Mouse (Mus musculus): ENCODE results near the gene Pum1. TPM values are rescaled to one million over a fixed set of nuclear protein-coding genes. Genes with fewer than 3 reads are reported as not detected.
A peak's percentile ranks its signal among the peaks of the same experiment; 100 is the strongest.

Gene Pum1
- polyA plus RNA-seq, 1 experiment from 2014 or later: 16.7 TPM

DNA sequence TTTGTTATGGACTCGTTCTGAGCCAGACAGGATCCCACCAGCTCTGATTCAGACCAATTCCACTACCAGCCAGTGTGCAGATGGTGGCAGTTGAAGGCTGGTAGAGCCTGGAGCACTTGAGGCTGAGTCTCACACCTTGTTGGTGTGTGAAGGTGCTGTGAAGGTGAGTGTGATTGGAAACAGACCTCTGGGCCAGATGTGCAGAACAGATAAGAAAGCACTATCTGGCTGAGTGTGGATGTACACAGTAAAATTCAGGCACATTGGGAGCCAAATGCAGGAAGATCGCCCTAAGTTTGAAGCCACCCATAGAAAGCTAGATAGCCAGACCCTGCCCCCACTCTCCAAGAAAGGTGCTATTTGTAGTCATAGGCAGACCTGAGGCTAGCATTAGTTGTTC, 103.3 kb downstream of the Pum1 start:
- DNase-seq: no peak
- Histone ChIP-seq H3K27ac (ENCODE audit: low read depth) (no peak overlapping the region), H3K36me3 (replicated peaks; ENCODE audit: insufficient read depth, low read length) (peaks cover 87% of the 10 kb centered on the region), H3K4me2 (ENCODE audit: low read depth, low read length) (no peak overlapping the region), H3K9me3 (ENCODE audit: low read length) (no peaks in the 10 kb centered on the region), H3K4me1 (ENCODE audit: insufficient read depth) (no peaks in the 10 kb centered on the region), H3K27me3 (ENCODE audit: insufficient read depth, low read length) (no peaks in the 10 kb centered on the region), H3K9ac (replicated peaks) (no peak overlapping the region), H3K4me3 (ENCODE audit: low read depth, low read length) (no peak overlapping the region)
- TF ChIP-seq EP300 (IDR thresholded peaks at IDR 0.05; ENCODE audit: low read depth): no peak
- TF ChIP-seq CTCF (IDR thresholded peaks at IDR 0.05; ENCODE audit: low read depth): no peak
- ATAC-seq: no peak
- 96% methylated on average over 1 of the region's 2 CpGs for WGBS (ENCODE audit: insufficient replicate concordance)

DNA sequence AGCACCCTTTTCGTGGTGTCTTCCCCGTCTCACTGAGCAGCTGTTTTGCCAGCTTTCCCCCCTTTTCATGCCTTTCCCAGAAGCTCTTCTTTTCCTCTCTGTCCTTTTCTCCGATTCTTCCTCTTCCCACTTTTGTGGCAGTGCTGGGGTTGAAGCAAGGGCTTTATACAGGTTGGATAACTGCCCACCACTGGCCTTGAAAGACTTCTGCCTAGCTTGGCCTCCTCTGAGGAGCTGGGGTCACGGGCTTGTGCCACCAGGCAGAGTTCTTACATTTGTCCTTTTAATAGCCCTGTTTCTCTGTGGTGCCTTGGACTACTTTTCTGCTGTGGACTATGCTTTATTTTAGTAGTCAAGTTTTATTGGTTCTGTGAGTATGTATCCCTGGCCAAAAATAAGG, 103.8 kb downstream of the Pum1 start:
- no peak overlapping the region for H3K4me2 ChIP-seq (ENCODE audit: low read depth, low read length)
- no peak for DNase-seq
- no peak for ATAC-seq
- no peak overlapping the region for H3K27ac ChIP-seq (ENCODE audit: low read depth)
- no peak overlapping the region for H3K4me3 ChIP-seq (ENCODE audit: low read depth, low read length)
- peaks cover 89% of the 10 kb centered on the region for H3K36me3 ChIP-seq (replicated peaks; ENCODE audit: insufficient read depth, low read length)
- WGBS (ENCODE audit: insufficient replicate concordance): 85% methylated on average over 4 of the region's 4 CpGs
- TF ChIP-seq EP300 (IDR thresholded peaks at IDR 0.05; ENCODE audit: low read depth): no peak
- TF ChIP-seq CTCF (IDR thresholded peaks at IDR 0.05; ENCODE audit: low read depth): no peak
- no peaks in the 10 kb centered on the region for H3K9me3 ChIP-seq (ENCODE audit: low read length)
- H3K9ac ChIP-seq (replicated peaks): no peak overlapping the region
- no peaks in the 10 kb centered on the region for H3K27me3 ChIP-seq (ENCODE audit: insufficient read depth, low read length)
- no peaks in the 10 kb centered on the region for H3K4me1 ChIP-seq (ENCODE audit: insufficient read depth)

GRCm38 (mm10) chr4:130773899-130774298, 110.8 kb downstream of the Pum1 start:
- DNase-seq (no peak), ATAC-seq (no peak)
- no peak overlapping the region for H3K4me2 ChIP-seq (ENCODE audit: low read depth, low read length)
- H3K9me3 ChIP-seq (ENCODE audit: low read length): no peaks in the 10 kb centered on the region
- H3K27me3 ChIP-seq (ENCODE audit: insufficient read depth, low read length): no peaks in the 10 kb centered on the region
- H3K9ac ChIP-seq (replicated peaks): no peak overlapping the region
- WGBS (ENCODE audit: insufficient replicate concordance): 86% methylated on average over 4 of the region's 4 CpGs
- no peak overlapping the region for H3K27ac ChIP-seq (ENCODE audit: low read depth)
- H3K4me1 ChIP-seq (ENCODE audit: insufficient read depth): no peaks in the 10 kb centered on the region
- peaks cover 84% of the 10 kb centered on the region for H3K36me3 ChIP-seq (replicated peaks; ENCODE audit: insufficient read depth, low read length)
- no peak for TF ChIP-seq CTCF (IDR thresholded peaks at IDR 0.05; ENCODE audit: low read depth)
- TF ChIP-seq EP300 (IDR thresholded peaks at IDR 0.05; ENCODE audit: low read depth): no peak
- H3K4me3 ChIP-seq (ENCODE audit: low read depth, low read length): no peak overlapping the region

DNA sequence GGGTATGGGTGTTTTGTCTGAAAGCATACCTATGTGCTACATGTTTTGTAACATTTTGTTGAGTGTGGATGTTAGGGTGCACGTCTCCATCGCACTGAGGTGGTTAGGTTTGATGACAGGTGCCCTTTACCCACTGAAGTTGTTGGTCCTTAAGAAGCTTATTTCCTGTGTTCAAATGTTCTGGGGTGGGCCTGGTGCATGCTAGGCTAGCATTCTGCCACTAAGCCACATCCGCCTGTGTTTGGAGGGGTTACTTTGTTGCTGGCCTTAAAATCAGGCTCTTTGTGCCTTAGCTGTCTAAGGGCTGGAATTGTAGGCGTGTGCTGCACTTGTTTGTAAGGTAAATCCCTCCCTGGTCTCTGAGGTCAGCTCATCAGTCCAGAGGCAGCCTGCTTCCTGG, 111.7 kb downstream of the Pum1 start:
- Histone ChIP-seq H3K27ac (ENCODE audit: low read depth) (no peak overlapping the region), H3K4me2 (ENCODE audit: low read depth, low read length) (no peak overlapping the region), H3K27me3 (ENCODE audit: insufficient read depth, low read length) (no peaks in the 10 kb centered on the region), H3K9ac (replicated peaks) (no peak overlapping the region), H3K36me3 (replicated peaks; ENCODE audit: insufficient read depth, low read length) (peaks cover 84% of the 10 kb centered on the region), H3K9me3 (ENCODE audit: low read length) (no peaks in the 10 kb centered on the region), H3K4me1 (ENCODE audit: insufficient read depth) (no peaks in the 10 kb centered on the region), H3K4me3 (ENCODE audit: low read depth, low read length) (no peak overlapping the region)
- 92% methylated on average over 4 of the region's 4 CpGs for WGBS (ENCODE audit: insufficient replicate concordance)
- no peak for DNase-seq
- no peak for ATAC-seq
- no peak for TF ChIP-seq EP300 (IDR thresholded peaks at IDR 0.05; ENCODE audit: low read depth)
- no peak for TF ChIP-seq CTCF (IDR thresholded peaks at IDR 0.05; ENCODE audit: low read depth)

DNA sequence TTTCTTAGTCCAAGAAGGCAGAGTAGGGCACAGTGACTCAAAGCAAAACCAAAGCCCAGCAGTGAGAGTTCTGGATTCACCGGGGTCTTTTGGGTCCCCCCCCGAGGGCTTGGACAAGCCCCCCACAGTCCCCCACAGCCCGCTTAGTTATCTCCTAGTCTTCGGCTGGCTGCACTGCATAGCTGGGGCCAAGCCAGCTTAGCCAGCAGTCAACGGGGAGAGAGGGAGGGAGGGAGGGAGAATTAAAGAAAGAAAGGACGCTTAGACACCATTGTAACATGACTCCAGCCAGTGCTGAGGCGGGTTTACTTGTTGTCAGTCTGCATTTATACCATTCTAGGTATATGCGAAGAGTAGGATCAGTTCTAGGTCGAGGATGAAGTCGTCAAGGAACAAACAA, 114.5 kb downstream of the Pum1 start:
- ATAC-seq: no peak
- Histone ChIP-seq H3K9me3 (ENCODE audit: low read length) (no peaks in the 10 kb centered on the region), H3K9ac (replicated peaks) (no peak overlapping the region), H3K27me3 (ENCODE audit: insufficient read depth, low read length) (no peaks in the 10 kb centered on the region), H3K36me3 (replicated peaks; ENCODE audit: insufficient read depth, low read length) (peaks cover 84% of the 10 kb centered on the region), H3K27ac (ENCODE audit: low read depth) (no peak overlapping the region), H3K4me2 (ENCODE audit: low read depth, low read length) (no peak overlapping the region), H3K4me1 (ENCODE audit: insufficient read depth) (no peaks in the 10 kb centered on the region), H3K4me3 (ENCODE audit: low read depth, low read length) (no peak overlapping the region)
- TF ChIP-seq CTCF (IDR thresholded peaks at IDR 0.05; ENCODE audit: low read depth): no peak
- TF ChIP-seq EP300 (IDR thresholded peaks at IDR 0.05; ENCODE audit: low read depth): no peak
- no peak for DNase-seq
- WGBS (ENCODE audit: insufficient replicate concordance): 79% methylated on average over 10 of the region's 10 CpGs

- Histone ChIP-seq H3K9me3 (ENCODE audit: low read length) (no peaks in the 10 kb centered on the region), H3K4me1 (ENCODE audit: insufficient read depth) (no peaks in the 10 kb centered on the region), H3K27ac (ENCODE audit: low read depth) (no peak overlapping the region), H3K36me3 (replicated peaks; ENCODE audit: insufficient read depth, low read length) (peaks cover 70% of the 10 kb centered on the region), H3K27me3 (ENCODE audit: insufficient read depth, low read length) (no peaks in the 10 kb centered on the region), H3K9ac (replicated peaks) (no peak overlapping the region), H3K4me3 (ENCODE audit: low read depth, low read length) (no peak overlapping the region), H3K4me2 (ENCODE audit: low read depth, low read length) (no peak overlapping the region)
- TF ChIP-seq EP300 (IDR thresholded peaks at IDR 0.05; ENCODE audit: low read depth) (no peak), CTCF (IDR thresholded peaks at IDR 0.05; ENCODE audit: low read depth) (no peak)
- ATAC-seq: no peak
- WGBS (ENCODE audit: insufficient replicate concordance): 86% methylated on average over 3 of the region's 3 CpGs
- no peak for DNase-seq
Observed at GRCm38 (mm10) chr4:130779037-130779436, 115.9 kb downstream of the Pum1 start.

DNA sequence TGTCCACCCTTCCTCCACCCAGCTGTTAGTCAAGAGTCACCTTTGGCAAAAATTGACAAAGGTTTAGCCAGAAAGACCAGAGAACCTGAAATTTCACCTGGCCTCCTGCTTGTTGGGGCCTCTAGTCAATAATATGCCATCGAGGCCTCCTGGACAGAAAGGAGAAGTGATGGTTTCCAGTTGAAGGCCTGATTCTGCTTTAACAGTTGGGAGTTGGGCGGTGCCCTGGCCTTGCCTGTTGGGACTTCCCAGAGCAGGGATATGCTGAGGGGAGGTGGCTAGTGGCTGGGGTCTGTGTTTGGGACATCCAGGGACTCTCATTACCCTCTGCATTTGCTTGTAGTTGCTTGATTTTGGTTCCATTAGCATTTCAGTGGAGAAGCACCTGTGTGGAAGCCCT, 119.4 kb downstream of the Pum1 start:
- Histone ChIP-seq H3K36me3 (replicated peaks; ENCODE audit: insufficient read depth, low read length) (peaks cover 41% of the 10 kb centered on the region), H3K27ac (ENCODE audit: low read depth) (peak overlapping the region; percentile 34; the same call in 1 of the 2 replicates), H3K4me3 (ENCODE audit: low read depth, low read length) (no peak overlapping the region), H3K27me3 (ENCODE audit: insufficient read depth, low read length) (no peaks in the 10 kb centered on the region), H3K4me1 (ENCODE audit: insufficient read depth) (no peaks in the 10 kb centered on the region), H3K9ac (replicated peaks) (no peak overlapping the region), H3K4me2 (ENCODE audit: low read depth, low read length) (no peak overlapping the region), H3K9me3 (ENCODE audit: low read length) (no peaks in the 10 kb centered on the region)
- TF ChIP-seq EP300 (IDR thresholded peaks at IDR 0.05; ENCODE audit: low read depth) (no peak), CTCF (IDR thresholded peaks at IDR 0.05; ENCODE audit: low read depth) (no peak)
- ATAC-seq: no peak
- no peak for DNase-seq
- 49% methylated on average over 2 of the region's 2 CpGs for WGBS (ENCODE audit: insufficient replicate concordance)
